ENCODE assay signal across 9 mouse cellular contexts in the genomic region with DNA sequence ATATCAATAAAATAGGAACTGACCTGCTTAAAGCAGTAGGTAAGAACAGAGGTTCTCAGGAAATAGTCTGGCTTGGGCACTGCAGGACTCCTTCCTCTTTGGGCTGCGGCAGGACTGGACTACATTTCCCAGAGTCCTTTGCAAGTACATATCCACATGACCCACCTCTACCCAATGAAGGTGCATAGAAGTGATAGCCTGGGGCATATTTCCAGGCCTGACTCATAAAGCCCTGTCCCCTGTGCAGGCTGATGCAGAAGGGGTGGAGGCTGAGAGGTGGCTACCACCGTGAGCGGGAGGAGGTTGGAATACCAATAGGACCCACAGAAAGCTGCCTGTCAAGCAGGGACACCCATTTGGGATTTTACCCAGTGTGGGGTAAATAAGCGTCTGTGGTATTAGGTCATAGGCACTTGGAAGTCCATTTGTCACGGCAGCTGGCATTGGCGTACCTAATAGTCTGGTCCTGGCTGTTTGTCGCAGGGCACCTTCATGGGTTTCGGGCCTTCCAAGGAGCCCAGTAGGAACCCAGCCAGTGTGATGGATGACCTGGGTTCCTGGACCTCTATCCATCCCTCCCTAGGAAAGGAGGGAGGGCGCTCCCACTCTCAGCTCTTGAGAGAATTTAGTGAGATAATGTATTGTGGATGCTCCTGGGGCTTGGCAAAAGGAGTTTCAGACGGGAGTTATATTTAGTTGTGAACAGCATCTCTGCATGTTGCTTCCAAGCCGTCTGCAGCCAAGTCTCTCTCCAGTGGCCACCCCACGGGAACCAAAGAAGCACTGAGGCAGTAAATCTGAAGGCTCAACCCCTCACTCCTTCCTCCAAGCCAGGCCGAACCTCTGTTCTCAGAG.
DNase-seq lines count a peak whose midpoint lies in the region; ATAC-seq and TF ChIP-seq lines count a peak whose summit lies in the region.
"Had no signal": no experiment of that assay in that cellular context is flagged by ENCODE, and none has a peak within 500 bp of the region (broad histone marks: within the 10 kb centered on the region; RNA-seq: fewer than 3 reads in every experiment).

No protein-coding gene starts in this region.

- H3K9ac ChIP-seq in heart, embryonic 12.5 days: no peak overlapping the region
- no peak overlapping the region for H3K9ac ChIP-seq in kidney, embryonic 14.5 days (ENCODE audit: low read depth, low read length)
- no peak overlapping the region for H3K9ac ChIP-seq in limb, embryonic 12.5 days (replicated peaks)
- H3K9ac ChIP-seq in midbrain, embryonic 15.5 days: no peak overlapping the region

- H3K27me3 ChIP-seq in E14TG2a.4 (ENCODE audit: insufficient read depth, low read length): no peaks in the 10 kb centered on the region
- H3K27me3 ChIP-seq in heart, embryonic 12.5 days (replicated peaks): no peaks in the 10 kb centered on the region
- H3K27me3 ChIP-seq in kidney, embryonic 14.5 days (ENCODE audit: control insufficient read depth, insufficient read depth, low read length): no peaks in the 10 kb centered on the region
- no peaks in the 10 kb centered on the region for H3K27me3 ChIP-seq in limb, embryonic 12.5 days
- no peaks in the 10 kb centered on the region for H3K27me3 ChIP-seq in midbrain, embryonic 15.5 days (replicated peaks)

- TF ChIP-seq CTCF in E14TG2a.4 (conservative IDR thresholded peaks at IDR 0.05; ENCODE audit: low read length): no peak
- no peak for TF ChIP-seq CTCF in brain, embryonic 14.5 days (IDR thresholded peaks at IDR 0.05; ENCODE audit: borderline replicate concordance, extremely low read depth, insufficient read depth, insufficient read length)

- ATAC-seq in erythroid progenitor cell, adult 5-6 weeks (replicated peaks; ENCODE audit: low FRiP score, poor library complexity, severe bottlenecking): peak; percentile 92
- ATAC-seq in heart, embryonic 12.5 days (ENCODE audit: insufficient number of reproducible peaks, low FRiP score): peak; percentile 93
- peak; percentile 91 for ATAC-seq in kidney, embryonic 14.5 days (ENCODE audit: low FRiP score, low TSS enrichment)
- ATAC-seq in limb, embryonic 12.5 days (ENCODE audit: insufficient number of reproducible peaks, insufficient read depth, low FRiP score, low TSS enrichment, low read depth): peak; percentile 94
- peak; percentile 93 for ATAC-seq in midbrain, embryonic 15.5 days (replicated peaks)

- H3K4me3 ChIP-seq in E14TG2a.4 (replicated peaks; ENCODE audit: low read length): peak overlapping the region; percentile 62
- no peak overlapping the region for H3K4me3 ChIP-seq in heart, embryonic 12.5 days
- H3K4me3 ChIP-seq in kidney, embryonic 14.5 days (ENCODE audit: low read length): no peak overlapping the region
- H3K4me3 ChIP-seq in limb, embryonic 12.5 days (replicated peaks): no peak overlapping the region
- no peak overlapping the region for H3K4me3 ChIP-seq in midbrain, embryonic 15.5 days

- H3K4me2 ChIP-seq in heart, embryonic 12.5 days: no peak overlapping the region
- no peak overlapping the region for H3K4me2 ChIP-seq in kidney, embryonic 14.5 days (replicated peaks; ENCODE audit: low read depth, low read length)
- H3K4me2 ChIP-seq in limb, embryonic 12.5 days: 0 out of 2 replicates have a peak overlapping the region, but pooled peaks have one; percentile 13
- H3K4me2 ChIP-seq in midbrain, embryonic 15.5 days: no peak overlapping the region

- H3K9me3 ChIP-seq in E14TG2a.4 (ENCODE audit: low read length): 0 out of 2 replicates have a peak, but pooled peaks cover 5% of the 10 kb centered on the region
- no peaks in the 10 kb centered on the region for H3K9me3 ChIP-seq in heart, embryonic 12.5 days (replicated peaks)
- H3K9me3 ChIP-seq in kidney, embryonic 14.5 days (ENCODE audit: control insufficient read depth, low read length): no peaks in the 10 kb centered on the region
- H3K9me3 ChIP-seq in limb, embryonic 12.5 days: no peaks in the 10 kb centered on the region
- no peaks in the 10 kb centered on the region for H3K9me3 ChIP-seq in midbrain, embryonic 15.5 days

- no peak for TF ChIP-seq POLR2A in brain, embryonic 14.5 days (IDR thresholded peaks at IDR 0.05; ENCODE audit: borderline replicate concordance, extremely low read depth, insufficient read depth, insufficient read length, poor library complexity, severe bottlenecking)

- H3K4me1 ChIP-seq in E14TG2a.4 (replicated peaks; ENCODE audit: low read depth, low read length): peaks cover 51% of the 10 kb centered on the region
- H3K4me1 ChIP-seq in heart, embryonic 12.5 days (replicated peaks): 0 out of 2 replicates have a peak, but pooled peaks cover 4% of the 10 kb centered on the region
- no peaks in the 10 kb centered on the region for H3K4me1 ChIP-seq in kidney, embryonic 14.5 days (ENCODE audit: control insufficient read depth, insufficient read depth, low read length)
- no peaks in the 10 kb centered on the region; the same call in 1 of the 2 replicates for H3K4me1 ChIP-seq in limb, embryonic 12.5 days (replicated peaks)
- H3K4me1 ChIP-seq in midbrain, embryonic 15.5 days: peaks cover 5% of the 10 kb centered on the region; the same call in 1 of the 2 replicates

- WGBS in heart, embryonic 12.5 days: 61% methylated on average over 13 of the region's 13 CpGs
- 65% methylated on average over 13 of the region's 13 CpGs for WGBS in kidney, embryonic 14.5 days
- 61% methylated on average over 13 of the region's 13 CpGs for WGBS in limb, embryonic 12.5 days
- WGBS in midbrain, embryonic 15.5 days: 63% methylated on average over 13 of the region's 13 CpGs

- H3K27ac ChIP-seq in heart, embryonic 12.5 days (ENCODE audit: poor library complexity, severe bottlenecking): no peak overlapping the region
- no peak overlapping the region for H3K27ac ChIP-seq in kidney, embryonic 14.5 days (ENCODE audit: low read depth, low read length)
- H3K27ac ChIP-seq in limb, embryonic 12.5 days: peak overlapping the region; percentile 50; the same call in 1 of the 2 replicates
- no peak overlapping the region for H3K27ac ChIP-seq in midbrain, embryonic 15.5 days
- H3K27ac ChIP-seq: macrophage had no signal

- H3K36me3 ChIP-seq in E14TG2a.4 (ENCODE audit: insufficient read depth, low read length): no peaks in the 10 kb centered on the region
- H3K36me3 ChIP-seq in heart, embryonic 12.5 days: no peaks in the 10 kb centered on the region
- H3K36me3 ChIP-seq in kidney, embryonic 14.5 days (ENCODE audit: control insufficient read depth, insufficient read depth, low read length): no peaks in the 10 kb centered on the region
- H3K36me3 ChIP-seq in limb, embryonic 12.5 days: no peaks in the 10 kb centered on the region
- no peaks in the 10 kb centered on the region for H3K36me3 ChIP-seq in midbrain, embryonic 15.5 days (replicated peaks)

- DNase-seq in brain, embryonic 14.5 days (ENCODE audit: low read depth): peak; percentile 93
- DNase-seq in thymus, adult 18-20 months: peak; percentile 32 to 56
